Mouse (Mus musculus) hindbrain, embryonic 12.5 days (tissue): ENCODE results near the gene Stk24. TPM values are rescaled to one million over a fixed set of nuclear protein-coding genes. Genes with fewer than 3 reads are reported as not detected.
A peak's percentile ranks its signal among the peaks of the same experiment; 100 is the strongest.

Experiments
- ATAC-seq: fragments of 200-750 bp; cut with Nextera tagmentation; 2 replicates; pipeline ENCODE4 v1.8.0; 2017; ENCODE audit warnings: moderate TSS enrichment; ENCODE audit not compliant: low FRiP score
- H3K27ac ChIP-seq: fragments of 300-500 bp; sonication (generic); 2 replicates; pipeline ENCODE4 v1.5.1; 2016; ENCODE audit warnings: mild to moderate bottlenecking
- H3K27me3 ChIP-seq: fragments of 300-500 bp; sonication (generic); 2 replicates; pipeline ENCODE4 v1.6.1; 2016; ENCODE audit warnings: mild to moderate bottlenecking
- H3K36me3 ChIP-seq: fragments of 300-500 bp; sonication (generic); 2 replicates; pipeline ENCODE4 v1.6.1; 2016; ENCODE audit warnings: mild to moderate bottlenecking
- H3K4me1 ChIP-seq: fragments of 300-500 bp; sonication (generic); 2 replicates; pipeline ENCODE4 v1.6.1; 2016
- H3K4me2 ChIP-seq: fragments of 300-500 bp; sonication (generic); replicated peaks from 2 replicates; pipeline ENCODE4 v1.6.1; 2016; ENCODE audit warnings: mild to moderate bottlenecking
- H3K4me3 ChIP-seq: fragments of 300-500 bp; sonication (generic); 2 replicates; pipeline ENCODE4 v1.5.1; 2016; ENCODE audit warnings: mild to moderate bottlenecking
- H3K9ac ChIP-seq: fragments of 300-500 bp; sonication (generic); 2 replicates; pipeline ENCODE4 v1.6.1; 2016; ENCODE audit warnings: mild to moderate bottlenecking, moderate library complexity
- H3K9me3 ChIP-seq: fragments of 300-500 bp; sonication (generic); replicated peaks from 2 replicates; pipeline ENCODE4 v1.6.1; 2016; ENCODE audit warnings: mild to moderate bottlenecking
- WGBS: fragments of 180-500 bp; shearing (Covaris S2); methylation state at CpG from one replicate; pipeline ENCODE4 v1.1.7; 2016; 5-methylcytosine and 5-hydroxymethylcytosine counted together
- polyA plus RNA-seq: library from polyadenylated mRNA; unstranded; fragments of >200 nt; fragmentation: Nextera tagmentation; extraction: Ambion mirVana; gene quantifications from 2 replicates; pipeline ENCODE4 v1.2.1, GENCODE M21; 2016

The Stk24 gene
- polyA plus RNA-seq, 1 experiment from 2014 or later: 38.4 TPM

DNA sequence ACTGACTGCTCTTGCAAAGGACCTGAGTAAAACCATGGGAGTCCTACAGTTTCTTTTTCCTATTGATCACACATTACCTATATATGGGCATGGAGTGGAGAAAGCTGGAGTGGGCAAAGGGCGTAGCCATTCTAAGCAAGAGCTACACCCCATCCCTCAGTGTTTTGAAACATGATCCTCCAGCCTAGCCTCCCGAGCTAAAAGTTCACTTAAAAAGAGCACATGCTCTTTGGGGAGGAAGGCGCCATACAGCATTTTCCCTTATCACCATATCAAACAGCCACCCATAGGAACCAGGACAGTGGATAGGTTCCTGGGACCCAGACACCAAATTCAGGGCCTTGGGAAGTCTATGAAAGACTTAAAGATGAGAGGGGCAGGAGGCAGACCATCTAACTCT lies 20.8 kb downstream of the Stk24 start:
- H3K4me1 ChIP-seq: peaks cover 15% of the 10 kb centered on the region; the same call in 1 of the 2 replicates
- no peak overlapping the region for H3K27ac ChIP-seq
- H3K9me3 ChIP-seq: 0 out of 2 replicates have a peak, but pooled peaks cover 6% of the 10 kb centered on the region
- H3K9ac ChIP-seq: no peak overlapping the region
- no peaks in the 10 kb centered on the region for H3K27me3 ChIP-seq
- H3K4me3 ChIP-seq: no peak overlapping the region
- H3K36me3 ChIP-seq: peaks cover 4% of the 10 kb centered on the region; the same call in 1 of the 2 replicates
- 45% methylated on average over 3 of the region's 3 CpGs for WGBS
- ATAC-seq: no peak
- no peak overlapping the region for H3K4me2 ChIP-seq

DNA sequence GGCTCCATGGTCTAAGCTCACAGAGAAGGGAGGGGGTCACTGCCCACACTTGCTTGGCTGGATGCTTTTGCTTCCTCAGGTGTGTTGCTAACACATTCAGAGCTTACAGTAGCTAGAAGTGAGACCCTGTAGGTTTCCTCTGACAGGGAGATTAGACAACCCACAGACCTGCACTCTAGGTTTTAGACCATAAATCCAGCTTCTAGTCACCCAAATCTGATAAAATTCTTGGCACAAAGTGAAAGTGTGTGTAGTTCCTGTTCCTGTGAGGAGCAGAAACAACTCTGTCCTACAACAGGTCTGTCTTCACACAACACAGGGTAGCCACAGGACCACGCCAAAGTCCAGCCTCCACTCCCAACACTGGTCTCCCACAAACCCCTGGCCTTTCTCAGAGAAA lies 21.5 kb downstream of the Stk24 start:
- Histone ChIP-seq H3K4me2 (no peak overlapping the region), H3K27ac (no peak overlapping the region), H3K4me3 (no peak overlapping the region), H3K9ac (no peak overlapping the region), H3K4me1 (peaks cover 15% of the 10 kb centered on the region; the same call in 1 of the 2 replicates), H3K36me3 (no peaks in the 10 kb centered on the region), H3K27me3 (no peaks in the 10 kb centered on the region), H3K9me3 (no peaks in the 10 kb centered on the region)
- no peak for ATAC-seq
- WGBS: 87% methylated on average over 1 of the region's 1 CpGs

DNA sequence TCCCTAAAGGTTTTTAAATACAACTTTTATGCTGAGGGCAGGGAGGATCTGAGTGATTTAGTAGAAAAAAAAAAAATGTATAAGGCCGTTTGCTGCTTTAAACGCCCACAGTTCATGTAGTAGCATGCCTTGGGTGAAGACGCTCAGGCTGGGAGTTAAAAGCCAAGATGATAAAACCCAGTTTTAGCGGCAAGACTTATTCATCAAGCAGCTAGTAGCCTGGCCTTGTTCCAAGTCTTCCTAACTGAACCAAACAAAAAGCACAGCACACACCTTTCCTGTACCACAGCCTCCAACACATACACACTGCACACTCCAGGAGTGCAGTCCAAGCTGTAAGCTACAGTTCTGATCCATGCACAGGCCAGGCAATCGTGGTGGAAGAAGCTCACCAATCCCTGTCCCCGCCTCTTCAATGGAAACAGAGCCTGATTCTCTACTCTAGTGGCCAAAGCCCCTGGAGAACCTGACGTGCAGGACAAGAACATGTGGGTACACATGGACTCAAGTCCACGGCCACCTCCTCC lies 23.4 kb downstream of the Stk24 start:
- no peak overlapping the region for H3K9ac ChIP-seq
- H3K27ac ChIP-seq: no peak overlapping the region
- no peak for ATAC-seq
- 86% methylated on average over 8 of the region's 8 CpGs for WGBS
- peaks cover 15% of the 10 kb centered on the region; the same call in 1 of the 2 replicates for H3K4me1 ChIP-seq
- no peaks in the 10 kb centered on the region for H3K27me3 ChIP-seq
- no peak overlapping the region for H3K4me2 ChIP-seq
- no peaks in the 10 kb centered on the region for H3K9me3 ChIP-seq
- H3K36me3 ChIP-seq: no peaks in the 10 kb centered on the region
- no peak overlapping the region for H3K4me3 ChIP-seq

DNA sequence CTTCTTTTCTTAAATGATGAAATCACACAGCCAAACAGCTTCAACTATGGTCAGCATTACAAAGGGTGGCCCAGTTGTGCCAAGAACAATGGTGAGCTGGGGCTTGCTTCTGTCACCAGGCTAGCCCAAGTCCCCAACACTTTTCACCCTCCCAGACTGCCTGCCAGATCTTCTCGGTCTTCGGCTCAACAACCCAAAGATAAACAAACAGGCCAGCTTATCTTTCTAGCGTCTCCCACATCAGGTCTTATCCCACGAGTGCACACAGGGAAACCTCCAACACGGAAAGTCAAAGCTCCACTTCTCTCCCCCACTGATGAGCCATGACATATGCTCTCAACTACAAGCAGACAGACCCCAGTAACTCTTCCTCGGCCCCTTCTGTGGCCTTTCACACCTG lies 24.1 kb downstream of the Stk24 start:
- no peak for ATAC-seq
- no peak overlapping the region for H3K4me2 ChIP-seq
- H3K27ac ChIP-seq: no peak overlapping the region
- no peaks in the 10 kb centered on the region for H3K36me3 ChIP-seq
- H3K9ac ChIP-seq: no peak overlapping the region
- H3K27me3 ChIP-seq: no peaks in the 10 kb centered on the region
- no peaks in the 10 kb centered on the region for H3K9me3 ChIP-seq
- H3K4me3 ChIP-seq: no peak overlapping the region
- H3K4me1 ChIP-seq: peaks cover 15% of the 10 kb centered on the region; the same call in 1 of the 2 replicates
- 71% methylated on average over 6 of the region's 6 CpGs for WGBS

DNA sequence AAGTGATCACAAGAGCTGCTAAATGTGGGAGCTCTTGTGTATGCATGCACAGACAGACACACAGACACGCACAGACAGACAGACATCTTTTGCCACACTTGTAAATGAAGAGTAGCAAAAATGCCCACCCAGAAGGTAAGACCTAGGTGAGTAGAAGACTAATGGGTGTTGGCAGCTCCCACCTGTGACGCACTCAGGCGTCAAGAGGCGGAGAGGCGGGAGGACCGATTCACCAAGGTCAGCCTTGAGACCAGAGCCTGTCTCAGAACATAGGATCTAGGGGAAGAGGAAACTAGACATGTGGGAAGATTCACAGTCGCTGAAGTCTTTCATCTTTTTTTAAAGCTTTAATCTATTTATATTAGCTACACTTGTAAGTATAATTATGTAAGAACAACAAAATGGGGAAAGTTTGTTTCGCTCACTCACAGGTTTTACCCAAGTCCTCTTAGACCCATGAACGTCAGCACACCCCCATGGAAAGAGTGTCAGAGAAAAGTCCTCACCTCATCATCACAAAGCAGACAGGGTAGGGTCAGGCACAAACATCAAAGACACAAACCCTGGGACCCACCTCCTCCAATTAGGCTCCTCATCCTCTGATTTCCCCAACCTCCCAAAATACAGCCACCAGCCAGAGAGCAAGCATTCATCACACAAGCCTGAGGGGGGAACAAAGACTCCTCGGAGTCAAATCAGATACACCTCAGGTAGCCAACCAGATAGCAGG lies 26.0 kb downstream of the Stk24 start:
- no peaks in the 10 kb centered on the region for H3K27me3 ChIP-seq
- H3K4me3 ChIP-seq: no peak overlapping the region
- H3K4me2 ChIP-seq: no peak overlapping the region
- H3K4me1 ChIP-seq: peaks cover 10% of the 10 kb centered on the region
- 82% methylated on average over 10 of the region's 10 CpGs for WGBS
- no peak for ATAC-seq
- H3K9me3 ChIP-seq: no peaks in the 10 kb centered on the region
- no peak overlapping the region for H3K9ac ChIP-seq
- no peaks in the 10 kb centered on the region for H3K36me3 ChIP-seq
- no peak overlapping the region for H3K27ac ChIP-seq

DNA sequence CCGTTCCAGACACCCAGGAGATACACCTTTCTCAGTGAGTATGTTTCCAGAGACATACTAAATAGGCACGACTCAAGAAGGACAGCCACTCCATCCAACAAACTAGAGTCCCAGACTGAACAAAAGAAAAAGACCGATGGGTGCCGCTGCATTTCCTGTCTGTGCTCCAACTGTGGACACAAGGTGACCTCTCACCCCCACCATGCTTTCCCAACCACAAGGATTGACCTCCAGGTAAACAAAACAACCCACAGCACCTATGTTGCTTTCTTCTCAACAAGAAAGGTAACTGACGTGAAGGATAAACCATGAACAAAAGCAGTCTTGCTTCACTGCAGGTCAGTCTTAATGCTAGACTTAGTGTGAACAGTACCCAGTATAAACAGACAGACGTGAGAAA lies 27.1 kb downstream of the Stk24 start:
- Histone ChIP-seq H3K9me3 (no peaks in the 10 kb centered on the region), H3K27ac (no peak overlapping the region), H3K4me1 (peaks cover 19% of the 10 kb centered on the region), H3K36me3 (no peaks in the 10 kb centered on the region), H3K4me2 (no peak overlapping the region), H3K9ac (no peak overlapping the region), H3K27me3 (no peaks in the 10 kb centered on the region), H3K4me3 (no peak overlapping the region)
- no peak for ATAC-seq
- WGBS: 93% methylated on average over 6 of the region's 6 CpGs

DNA sequence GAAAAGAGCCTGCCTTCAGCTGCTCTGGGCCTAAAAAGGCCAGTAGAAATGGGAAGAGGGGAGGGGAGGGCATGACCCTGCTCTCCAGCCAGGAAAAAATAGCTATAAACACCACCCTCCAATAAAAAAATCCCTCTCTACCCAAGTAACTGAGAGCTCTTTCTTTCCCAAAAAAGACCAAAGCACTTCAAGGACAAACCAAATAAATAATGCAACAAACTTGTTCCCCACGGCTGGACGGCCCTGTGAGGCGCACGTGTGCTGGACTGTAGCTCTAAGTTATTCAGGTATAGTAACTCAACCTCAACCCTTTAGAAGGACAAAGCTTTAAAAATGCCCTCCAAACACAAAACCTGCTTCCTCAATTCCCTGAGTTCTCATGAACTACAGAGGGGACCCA lies 28.1 kb downstream of the Stk24 start:
- no peaks in the 10 kb centered on the region for H3K36me3 ChIP-seq
- no peaks in the 10 kb centered on the region for H3K9me3 ChIP-seq
- H3K27ac ChIP-seq: no peak overlapping the region
- no peak overlapping the region for H3K4me2 ChIP-seq
- 88% methylated on average over 4 of the region's 4 CpGs for WGBS
- no peak overlapping the region for H3K9ac ChIP-seq
- H3K4me3 ChIP-seq: no peak overlapping the region
- H3K27me3 ChIP-seq: no peaks in the 10 kb centered on the region
- ATAC-seq: no peak
- peaks cover 20% of the 10 kb centered on the region for H3K4me1 ChIP-seq

DNA sequence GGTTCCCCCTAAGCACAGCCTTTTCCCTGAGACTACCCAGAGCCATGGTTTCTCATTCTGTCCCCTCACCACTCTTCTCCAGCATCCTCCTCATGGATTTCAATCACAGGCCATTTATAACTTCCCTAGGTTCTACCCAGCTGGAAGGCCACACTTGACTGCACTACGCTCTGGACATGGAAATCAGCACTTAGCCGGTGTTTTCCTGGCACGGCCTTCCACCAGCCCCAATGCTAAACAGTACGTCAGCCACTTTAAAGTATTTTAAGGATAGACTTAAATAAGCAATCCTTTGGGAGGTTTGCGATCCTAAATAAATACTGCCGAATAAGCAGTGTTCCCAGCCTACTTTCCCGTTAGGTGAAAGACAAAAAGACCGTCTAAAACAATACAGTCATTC lies 29.8 kb downstream of the Stk24 start:
- H3K9me3 ChIP-seq: no peaks in the 10 kb centered on the region
- H3K27ac ChIP-seq: no peak overlapping the region
- no peaks in the 10 kb centered on the region for H3K27me3 ChIP-seq
- 74% methylated on average over 8 of the region's 8 CpGs for WGBS
- no peak overlapping the region for H3K4me3 ChIP-seq
- H3K4me1 ChIP-seq: peaks cover 21% of the 10 kb centered on the region
- no peaks in the 10 kb centered on the region for H3K36me3 ChIP-seq
- H3K9ac ChIP-seq: no peak overlapping the region
- no peak overlapping the region for H3K4me2 ChIP-seq
- ATAC-seq: no peak

DNA sequence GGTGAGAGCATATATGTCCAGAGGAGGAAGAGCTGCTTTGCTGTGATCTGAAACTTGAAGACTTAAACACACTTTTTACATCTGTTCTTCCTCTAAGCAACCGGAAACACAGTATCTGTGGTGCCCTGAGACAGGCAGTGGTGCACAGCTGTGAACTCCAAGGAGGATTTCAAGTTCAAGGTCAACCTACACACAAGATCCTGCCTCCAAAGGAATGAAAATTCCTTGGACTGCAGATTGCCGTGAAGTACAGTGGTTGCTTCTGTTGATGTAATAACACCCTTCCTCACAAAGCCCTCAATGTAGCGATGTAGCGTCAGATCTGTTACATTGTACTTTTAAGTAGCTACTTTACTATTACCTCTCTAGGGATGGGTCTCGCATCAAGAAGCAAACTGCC lies 30.5 kb downstream of the Stk24 start:
- Histone ChIP-seq H3K36me3 (no peaks in the 10 kb centered on the region), H3K4me2 (no peak overlapping the region), H3K4me3 (no peak overlapping the region), H3K27ac (no peak overlapping the region), H3K27me3 (no peaks in the 10 kb centered on the region), H3K9me3 (no peaks in the 10 kb centered on the region), H3K9ac (no peak overlapping the region), H3K4me1 (peaks cover 21% of the 10 kb centered on the region)
- no peak for ATAC-seq
- WGBS: 84% methylated on average over 5 of the region's 5 CpGs

DNA sequence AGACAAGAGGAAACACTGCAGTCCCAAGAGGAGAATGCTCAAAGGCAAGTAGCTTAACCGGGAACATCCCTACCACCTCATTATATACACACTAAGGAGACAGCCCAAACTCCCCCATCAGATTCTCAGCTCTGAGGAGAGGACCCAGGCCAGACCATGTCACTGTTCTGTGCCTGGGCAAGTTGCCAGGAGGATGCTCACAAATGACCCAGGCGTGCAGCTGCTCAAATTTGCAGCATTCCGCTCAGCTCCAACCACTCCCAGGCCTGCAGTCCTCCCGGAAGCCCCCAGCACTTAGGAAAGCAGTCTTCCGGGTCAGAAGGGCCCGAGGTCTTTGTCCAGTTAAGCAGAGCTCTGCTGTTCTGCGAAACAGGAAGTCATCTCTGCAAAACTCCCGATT lies 31.6 kb downstream of the Stk24 start:
- H3K4me3 ChIP-seq: no peak overlapping the region
- no peaks in the 10 kb centered on the region for H3K9me3 ChIP-seq
- peaks cover 26% of the 10 kb centered on the region for H3K4me1 ChIP-seq
- no peaks in the 10 kb centered on the region for H3K36me3 ChIP-seq
- WGBS: 65% methylated on average over 8 of the region's 8 CpGs
- no peak overlapping the region for H3K4me2 ChIP-seq
- no peak overlapping the region for H3K27ac ChIP-seq
- no peak overlapping the region for H3K9ac ChIP-seq
- 0 out of 2 replicates have a peak, but pooled peaks have one; percentile 29 for ATAC-seq
- no peaks in the 10 kb centered on the region for H3K27me3 ChIP-seq

DNA sequence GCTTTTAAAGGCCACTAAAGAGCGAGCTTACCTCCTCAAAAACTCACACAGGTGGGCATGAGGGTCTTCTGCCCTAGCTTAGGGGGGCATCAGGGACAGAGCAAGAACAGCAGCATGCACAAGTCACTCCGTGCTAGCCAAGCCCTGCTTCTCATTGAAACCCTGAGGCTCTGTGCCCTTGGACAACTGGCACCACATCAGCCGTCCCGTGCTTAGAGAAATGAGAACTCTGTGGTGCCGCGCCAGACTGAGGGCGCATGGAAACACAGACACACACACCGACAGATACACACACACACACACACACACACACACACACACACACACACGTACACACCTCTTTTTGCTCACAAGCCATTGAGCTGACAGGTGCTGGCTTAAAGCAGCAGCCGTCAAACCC lies 32.7 kb downstream of the Stk24 start:
- 96% methylated on average over 10 of the region's 10 CpGs for WGBS
- Histone ChIP-seq H3K9ac (no peak overlapping the region), H3K4me3 (no peak overlapping the region), H3K9me3 (no peaks in the 10 kb centered on the region), H3K27ac (no peak overlapping the region), H3K4me1 (peaks cover 27% of the 10 kb centered on the region), H3K4me2 (no peak overlapping the region), H3K36me3 (no peaks in the 10 kb centered on the region), H3K27me3 (no peaks in the 10 kb centered on the region)
- ATAC-seq: no peak

DNA sequence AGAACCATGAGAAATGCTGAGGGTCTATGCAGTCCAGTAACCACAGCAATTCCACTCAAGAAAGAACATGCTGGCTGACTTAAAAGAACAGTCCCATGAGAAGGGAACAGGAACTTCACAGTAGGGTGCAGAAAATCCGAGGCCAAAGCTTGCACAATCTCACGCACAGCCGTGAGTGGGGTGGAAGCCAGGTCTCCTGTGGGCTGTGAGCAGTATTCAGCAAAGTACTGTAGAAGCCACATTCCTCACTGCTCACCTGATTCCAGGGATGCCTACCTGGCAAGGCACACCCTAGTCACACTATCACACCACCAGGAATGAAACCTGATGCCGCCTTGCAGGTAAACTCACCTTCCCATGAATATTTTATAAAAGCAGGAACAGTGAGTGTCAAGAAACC lies 33.2 kb downstream of the Stk24 start:
- Histone ChIP-seq H3K4me1 (peaks cover 27% of the 10 kb centered on the region), H3K36me3 (no peaks in the 10 kb centered on the region), H3K27ac (no peak overlapping the region), H3K9ac (no peak overlapping the region), H3K4me2 (no peak overlapping the region), H3K9me3 (no peaks in the 10 kb centered on the region), H3K4me3 (no peak overlapping the region), H3K27me3 (no peaks in the 10 kb centered on the region)
- ATAC-seq: no peak
- 81% methylated on average over 4 of the region's 4 CpGs for WGBS

DNA sequence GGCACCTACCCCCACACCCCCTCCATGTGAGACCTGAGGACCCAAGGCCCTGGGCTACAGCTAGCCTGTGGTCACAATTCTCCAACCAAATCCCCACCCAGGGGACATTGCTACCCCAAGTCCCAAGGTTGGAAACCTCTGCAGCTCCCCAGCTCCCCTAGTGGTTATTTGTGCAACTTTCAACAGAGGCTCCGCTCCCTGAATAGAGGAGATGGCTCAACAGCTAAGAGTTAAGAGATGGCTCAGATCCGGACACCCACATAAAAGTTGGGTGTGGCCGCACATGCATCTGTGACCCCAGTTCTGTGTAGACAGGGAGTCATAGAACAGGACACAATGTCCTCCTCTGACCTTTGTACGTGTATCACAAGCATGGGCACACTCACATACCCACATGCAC lies 33.8 kb downstream of the Stk24 start:
- no peak overlapping the region for H3K9ac ChIP-seq
- no peak overlapping the region for H3K4me2 ChIP-seq
- H3K9me3 ChIP-seq: no peaks in the 10 kb centered on the region
- no peaks in the 10 kb centered on the region for H3K27me3 ChIP-seq
- H3K36me3 ChIP-seq: no peaks in the 10 kb centered on the region
- ATAC-seq: no peak
- no peak overlapping the region for H3K27ac ChIP-seq
- H3K4me3 ChIP-seq: no peak overlapping the region
- WGBS: 84% methylated on average over 4 of the region's 4 CpGs
- H3K4me1 ChIP-seq: peaks cover 27% of the 10 kb centered on the region
